Mouse (Mus musculus): ENCODE data around the gene Sh3kbp1.

GRCm38 (mm10) chrX:159969025-159969424 lies 342.0 kb downstream of the Sh3kbp1 start:
- TF ChIP-seq POLR2A (IDR thresholded peaks at IDR 0.05; ENCODE audit: borderline replicate concordance, control insufficient read depth, low read depth, low read length), result no peak
- TF ChIP-seq CTCF (IDR thresholded peaks at IDR 0.05; ENCODE audit: control insufficient read depth, insufficient read depth, low read length), result no peak

Measured in bone marrow, adult 2 months (tissue).